Comparison of ENCODE assay signal across 24 mouse cellular contexts in the genomic region with DNA sequence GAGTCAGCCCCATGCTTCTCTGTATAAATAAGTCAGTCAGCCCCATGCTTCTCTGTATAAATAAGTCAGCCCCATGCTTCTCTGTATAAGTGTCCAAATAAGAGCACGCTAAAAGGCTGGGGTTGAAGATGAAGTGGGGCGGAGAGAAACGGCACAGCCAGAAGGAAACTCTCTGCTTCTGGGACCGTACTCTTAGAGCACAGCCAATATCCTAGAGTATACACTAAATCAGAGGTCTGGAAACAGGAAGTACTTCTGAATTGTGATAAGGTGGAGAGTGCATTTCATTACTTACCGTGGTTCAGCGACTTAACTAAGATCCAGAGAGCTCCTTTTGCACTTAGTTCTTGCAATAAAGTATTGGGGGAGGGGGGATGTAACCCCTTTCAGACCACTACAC.
DNase-seq lines count a peak whose midpoint lies in the region; ATAC-seq and TF ChIP-seq lines count a peak whose summit lies in the region.
"Had no signal": no experiment of that assay in that cellular context is flagged by ENCODE, and none has a peak within 500 bp of the region (broad histone marks: within the 10 kb centered on the region; RNA-seq: fewer than 3 reads in every experiment).

No protein-coding gene starts in this region.

- no peak for TF ChIP-seq CTCF in kidney, postnatal 0 days (IDR thresholded peaks at IDR 0.05; ENCODE audit: low read depth)
- TF ChIP-seq CTCF in lung, postnatal 0 days (IDR thresholded peaks at IDR 0.05) = no peak

- H3K27me3 ChIP-seq in kidney, postnatal 0 days (ENCODE audit: insufficient read depth, low read length) = no peaks in the 10 kb centered on the region
- no peaks in the 10 kb centered on the region for H3K27me3 ChIP-seq in kidney, embryonic 14.5 days (ENCODE audit: control insufficient read depth, insufficient read depth, low read length)
- H3K27me3 ChIP-seq in lung, embryonic 15.5 days = no peaks in the 10 kb centered on the region; the same call in 1 of the 2 replicates
- no peaks in the 10 kb centered on the region for H3K27me3 ChIP-seq in lung, postnatal 0 days (replicated peaks; ENCODE audit: insufficient read depth, low read length)
- H3K27me3 ChIP-seq in limb, embryonic 10.5 days (ENCODE audit: low read depth, poor library complexity, severe bottlenecking) = peaks cover 13% of the 10 kb centered on the region; the same call in 1 of the 2 replicates
- H3K27me3 ChIP-seq: embryonic facial prominence, embryonic 15.5 days; forebrain, embryonic 12.5 days had no signal

- H3K9me3 ChIP-seq in kidney, postnatal 0 days (replicated peaks; ENCODE audit: low read length) = no peaks in the 10 kb centered on the region
- H3K9me3 ChIP-seq in kidney, embryonic 14.5 days (ENCODE audit: control insufficient read depth, low read length) = no peaks in the 10 kb centered on the region
- H3K9me3 ChIP-seq in lung, embryonic 15.5 days = no peaks in the 10 kb centered on the region
- H3K9me3 ChIP-seq in lung, postnatal 0 days (ENCODE audit: low read length) = no peaks in the 10 kb centered on the region
- H3K9me3 ChIP-seq in limb, embryonic 10.5 days (replicated peaks) = no peaks in the 10 kb centered on the region
- H3K9me3 ChIP-seq: embryonic facial prominence, embryonic 13.5 days; embryonic facial prominence, embryonic 15.5 days; forebrain, embryonic 10.5 days; forebrain, embryonic 12.5 days had no signal

- peak; percentile 23 for DNase-seq in kidney, postnatal 0 days (ENCODE audit: low spot score)
- no peak for DNase-seq in lung, postnatal 14 days
- DNase-seq in lung, postnatal 0 days (ENCODE audit: low spot score) = peak; percentile 61
- DNase-seq in lung, postnatal 36 days = no peak
- DNase-seq in limb, embryonic 10.5 days (ENCODE audit: low spot score) = peak; percentile 8
- DNase-seq: adrenal gland, adult 2 months; adrenal gland, postnatal 10 days; adrenal gland, postnatal 25 days; cerebellum, adult 11 months; cerebellum, adult 18-20 months; cerebellum, adult 8-10 months; cerebellum, adult 9-11 months; cerebellum, postnatal 14 days; cerebellum, postnatal 36 days; embryo, embryonic 11 days had no signal

- H3K9ac ChIP-seq in kidney, postnatal 0 days (ENCODE audit: low read depth, low read length) = no peak overlapping the region
- no peak overlapping the region for H3K9ac ChIP-seq in kidney, embryonic 14.5 days (ENCODE audit: low read depth, low read length)
- no peak overlapping the region for H3K9ac ChIP-seq in lung, embryonic 15.5 days
- no peak overlapping the region for H3K9ac ChIP-seq in lung, postnatal 0 days (replicated peaks; ENCODE audit: low read depth)
- H3K9ac ChIP-seq: embryonic facial prominence, embryonic 13.5 days; embryonic facial prominence, embryonic 15.5 days; forebrain, embryonic 12.5 days had no signal

- no peak for ATAC-seq in kidney, postnatal 0 days (replicated peaks; ENCODE audit: low FRiP score, low read depth)
- ATAC-seq in kidney, embryonic 14.5 days (ENCODE audit: low FRiP score, low TSS enrichment) = no peak
- ATAC-seq in lung, embryonic 15.5 days (ENCODE audit: borderline replicate concordance, extremely low read depth, low FRiP score, low TSS enrichment) = 0 out of 2 replicates have a peak, but pooled peaks have one; percentile 19
- ATAC-seq in lung, postnatal 0 days = peak; percentile 57
- no peak for ATAC-seq in inflammation-experienced regulatory T-cells, adult 6 months
- ATAC-seq: forebrain, embryonic 14.5 days had no signal

- no peak overlapping the region for H3K27ac ChIP-seq in kidney, postnatal 0 days
- H3K27ac ChIP-seq in kidney, embryonic 14.5 days (ENCODE audit: low read depth, low read length) = no peak overlapping the region
- H3K27ac ChIP-seq in lung, embryonic 15.5 days = no peak overlapping the region
- H3K27ac ChIP-seq in lung, postnatal 0 days (ENCODE audit: low read length) = no peak overlapping the region
- no peak overlapping the region for H3K27ac ChIP-seq in limb, embryonic 10.5 days
- H3K27ac ChIP-seq: embryonic facial prominence, embryonic 13.5 days; embryonic facial prominence, embryonic 15.5 days; forebrain, embryonic 10.5 days; forebrain, embryonic 12.5 days had no signal

- TF ChIP-seq EP300 in lung, postnatal 0 days (IDR thresholded peaks at IDR 0.05) = no peak

- 42% methylated on average over 6 of the region's 6 CpGs for WGBS in kidney, postnatal 0 days
- WGBS in kidney, embryonic 14.5 days = 52% methylated on average over 6 of the region's 6 CpGs
- WGBS in lung, embryonic 15.5 days = 30% methylated on average over 6 of the region's 6 CpGs
- 32% methylated on average over 6 of the region's 6 CpGs for WGBS in lung, postnatal 0 days
- WGBS in limb, embryonic 10.5 days = 82% methylated on average over 6 of the region's 6 CpGs

- H3K4me3 ChIP-seq in kidney, postnatal 0 days (replicated peaks; ENCODE audit: low read depth, low read length) = no peak overlapping the region
- no peak overlapping the region for H3K4me3 ChIP-seq in kidney, embryonic 14.5 days (ENCODE audit: low read length)
- no peak overlapping the region for H3K4me3 ChIP-seq in lung, embryonic 15.5 days
- H3K4me3 ChIP-seq in lung, postnatal 0 days (ENCODE audit: low read depth, low read length) = no peak overlapping the region
- no peak overlapping the region for H3K4me3 ChIP-seq in limb, embryonic 10.5 days
- H3K4me3 ChIP-seq: embryonic facial prominence, embryonic 13.5 days; embryonic facial prominence, embryonic 15.5 days; erythroblast, embryonic 14.5 days; forebrain, embryonic 10.5 days; forebrain, embryonic 12.5 days had no signal

- H3K4me1 ChIP-seq in kidney, postnatal 0 days (replicated peaks; ENCODE audit: insufficient read depth, low read length) = 0 out of 2 replicates have a peak, but pooled peaks cover 2% of the 10 kb centered on the region
- H3K4me1 ChIP-seq in kidney, embryonic 14.5 days (ENCODE audit: control insufficient read depth, insufficient read depth, low read length) = no peaks in the 10 kb centered on the region
- H3K4me1 ChIP-seq in lung, embryonic 15.5 days = no peaks in the 10 kb centered on the region
- no peaks in the 10 kb centered on the region for H3K4me1 ChIP-seq in lung, postnatal 0 days (ENCODE audit: insufficient read depth, low read depth, low read length)
- 0 out of 2 replicates have a peak, but pooled peaks cover 2% of the 10 kb centered on the region for H3K4me1 ChIP-seq in limb, embryonic 10.5 days
- H3K4me1 ChIP-seq: embryonic facial prominence, embryonic 13.5 days; embryonic facial prominence, embryonic 15.5 days; forebrain, embryonic 10.5 days; forebrain, embryonic 12.5 days had no signal

- no peak overlapping the region for H3K4me2 ChIP-seq in kidney, postnatal 0 days (ENCODE audit: low read length)
- no peak overlapping the region for H3K4me2 ChIP-seq in kidney, embryonic 14.5 days (replicated peaks; ENCODE audit: low read depth, low read length)
- H3K4me2 ChIP-seq in lung, embryonic 15.5 days = no peak overlapping the region
- H3K4me2 ChIP-seq in lung, postnatal 0 days (replicated peaks; ENCODE audit: low read depth, low read length) = no peak overlapping the region
- H3K4me2 ChIP-seq: embryonic facial prominence, embryonic 13.5 days; embryonic facial prominence, embryonic 15.5 days; forebrain, embryonic 12.5 days had no signal

- H3K36me3 ChIP-seq in kidney, postnatal 0 days (ENCODE audit: insufficient read depth, low read length) = no peaks in the 10 kb centered on the region
- H3K36me3 ChIP-seq in kidney, embryonic 14.5 days (ENCODE audit: control insufficient read depth, insufficient read depth, low read length) = no peaks in the 10 kb centered on the region
- H3K36me3 ChIP-seq in lung, embryonic 15.5 days = no peaks in the 10 kb centered on the region
- no peaks in the 10 kb centered on the region for H3K36me3 ChIP-seq in lung, postnatal 0 days (ENCODE audit: insufficient read depth, low read length)
- H3K36me3 ChIP-seq in limb, embryonic 10.5 days = no peaks in the 10 kb centered on the region
- H3K36me3 ChIP-seq: embryonic facial prominence, embryonic 13.5 days; embryonic facial prominence, embryonic 15.5 days; forebrain, embryonic 10.5 days; forebrain, embryonic 12.5 days had no signal

Comparison
In these comparisons a context has a peak if more than half of its experiments do, and no peak if none do; other contexts are left out.
1. DNase-seq: peak in kidney, postnatal 0 days (single experiment), lung, postnatal 0 days (single experiment) and limb, embryonic 10.5 days (single experiment); none in lung, postnatal 14 days (single experiment) and lung, postnatal 36 days (single experiment).
2. ATAC-seq: peak in lung, embryonic 15.5 days (single experiment) and lung, postnatal 0 days (single experiment); none in kidney, postnatal 0 days (single experiment), kidney, embryonic 14.5 days (single experiment) and inflammation-experienced regulatory T-cells, adult 6 months (single experiment).